ENCODE assay signal across 8 mouse cellular contexts in the genomic region with DNA sequence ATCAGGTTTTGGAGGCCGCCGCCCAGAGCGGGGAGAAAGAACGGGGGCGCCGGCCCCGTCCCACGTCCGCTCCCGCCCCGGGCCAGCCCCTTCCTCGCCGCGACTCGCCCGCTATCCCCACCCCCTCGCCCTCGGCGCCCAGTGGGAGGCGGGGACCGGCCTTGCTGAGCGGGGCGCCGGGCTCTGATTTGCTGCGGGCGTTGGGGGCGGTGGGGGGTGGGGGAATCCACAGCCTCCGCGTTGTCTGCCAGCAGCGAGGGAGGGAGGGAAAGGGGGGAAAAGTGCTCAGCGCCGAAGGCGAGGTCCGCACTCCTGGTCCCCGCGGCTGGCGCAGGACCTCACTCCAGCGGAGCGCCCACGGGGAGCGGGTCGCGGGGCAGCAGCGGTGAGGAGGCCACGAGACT. TPM values are rescaled to one million over a fixed set of nuclear protein-coding genes. Genes with fewer than 3 reads are reported as not detected.
DNase-seq lines count a peak whose midpoint lies in the region; ATAC-seq lines count a peak whose summit lies in the region.

A gene (plus strand): TSS at position 278 of the 404 bp plus-strand sequence.

- peak within 1 kb of the TSS; percentile 61 for H3K4me3 ChIP-seq in hindbrain, embryonic 12.5 days
- H3K4me3 ChIP-seq in limb, embryonic 15.5 days: peak within 1 kb of the TSS; percentile 72

- no peaks in the 10 kb centered on the region for H3K9me3 ChIP-seq in hindbrain, embryonic 12.5 days (replicated peaks)
- no peaks in the 10 kb centered on the region for H3K9me3 ChIP-seq in limb, embryonic 15.5 days

- ATAC-seq in hindbrain, embryonic 12.5 days (ENCODE audit: low FRiP score): peak; percentile 87
- peak; percentile 91 for ATAC-seq in limb, embryonic 15.5 days (ENCODE audit: insufficient number of reproducible peaks, low FRiP score, low TSS enrichment, low read depth)

- H3K27me3 ChIP-seq in hindbrain, embryonic 12.5 days: peaks cover 26% of the 10 kb centered on the region
- no peaks in the 10 kb centered on the region for H3K27me3 ChIP-seq in limb, embryonic 15.5 days

- peak; percentile 65 to 83 for DNase-seq in cerebellum, postnatal 10 days
- DNase-seq in cerebellum, adult 8-10 months: no peak
- peak; percentile 91 for DNase-seq in adrenal gland, postnatal 10 days
- DNase-seq in forelimb bud, embryonic 11.5 days (ENCODE audit: low read depth, low spot score): peak; percentile 86
- peak; percentile 90 for DNase-seq in neural tube, embryonic 10.5 days (ENCODE audit: extremely low spot score, low spot score)
- DNase-seq in thymus, postnatal 14 days: peak; percentile 85

- no peaks in the 10 kb centered on the region for H3K36me3 ChIP-seq in hindbrain, embryonic 12.5 days
- H3K36me3 ChIP-seq in limb, embryonic 15.5 days: 0 out of 2 replicates have a peak, but pooled peaks cover 2% of the 10 kb centered on the region

- peak within 1 kb of the TSS; percentile 74 for H3K9ac ChIP-seq in hindbrain, embryonic 12.5 days
- peak within 1 kb of the TSS; percentile 94 for H3K9ac ChIP-seq in limb, embryonic 15.5 days

- under 1% methylated on average over 38 of the region's 45 CpGs for WGBS in hindbrain, embryonic 12.5 days
- WGBS in limb, embryonic 15.5 days: under 1% methylated on average over 40 of the region's 45 CpGs

- peaks cover 45% of the 10 kb centered on the region for H3K4me1 ChIP-seq in hindbrain, embryonic 12.5 days
- peaks cover 68% of the 10 kb centered on the region for H3K4me1 ChIP-seq in limb, embryonic 15.5 days

- peak within 1 kb of the TSS; percentile 66 for H3K27ac ChIP-seq in hindbrain, embryonic 12.5 days
- peak within 1 kb of the TSS; percentile 98 for H3K27ac ChIP-seq in limb, embryonic 15.5 days

- peak within 1 kb of the TSS; percentile 92 for H3K4me2 ChIP-seq in hindbrain, embryonic 12.5 days (replicated peaks)
- H3K4me2 ChIP-seq in limb, embryonic 15.5 days: peak within 1 kb of the TSS; percentile 80

RNA-seq across cellular contexts. Expression of the gene that starts here (rescaled TPM):
- total RNA-seq in adrenal gland, postnatal 10 days (2021): 100 to 1,000 TPM; 101 to 110 TPM
- polyA plus RNA-seq in hindbrain, embryonic 12.5 days (2016; fragmentation: Nextera tagmentation; extraction: Ambion mirVana): 45.9 and 55.2 TPM in 2 replicates
- 259 and 273 TPM in 2 replicates for polyA plus RNA-seq in limb, embryonic 15.5 days (2015; fragmentation: Nextera tagmentation; extraction: Ambion mirVana)
